Mouse (Mus musculus): ENCODE measurements around the gene Ago1. TPM values are rescaled to one million over a fixed set of nuclear protein-coding genes. Genes with fewer than 3 reads are reported as not detected.

Ago1 gene
- polyA plus RNA-seq, 1 experiment from 2014 or later = 18.5 TPM

DNA sequence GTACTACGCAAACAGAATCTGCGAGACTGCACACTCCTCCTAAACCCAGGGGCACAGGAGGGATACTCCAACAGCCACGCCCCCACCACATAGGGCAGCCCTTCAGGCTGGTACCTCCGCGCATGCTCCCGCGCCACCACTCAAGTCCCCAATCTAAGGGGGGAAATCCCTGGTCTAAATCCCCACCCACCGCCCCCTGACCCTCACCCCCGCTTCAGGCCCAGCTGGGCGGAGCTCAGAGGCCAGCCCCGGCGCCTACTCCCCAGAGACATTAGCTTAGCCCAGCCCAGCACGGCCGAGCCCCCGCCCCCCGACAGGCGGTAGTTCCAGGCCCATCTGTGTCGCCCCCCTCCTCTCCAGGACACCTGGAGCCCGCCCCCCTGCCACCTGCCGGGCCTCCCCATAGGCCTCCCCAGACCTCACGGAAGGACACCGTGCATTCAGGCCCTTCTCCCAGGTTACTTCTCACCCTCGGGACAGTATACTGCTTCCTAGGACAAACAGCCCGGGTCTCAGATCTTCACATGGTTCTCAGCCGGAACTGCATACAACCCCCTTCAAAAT lies 580 bp downstream of the Ago1 start:
- H3K9me3 ChIP-seq (replicated peaks) = no peaks in the 10 kb centered on the region
- no peaks in the 10 kb centered on the region for H3K36me3 ChIP-seq (ENCODE audit: poor library complexity, severe bottlenecking)
- peak; percentile 63 for ATAC-seq
- WGBS = under 1% methylated on average over 24 of the region's 25 CpGs
- peak overlapping the region; percentile 77 for H3K4me2 ChIP-seq
- H3K27me3 ChIP-seq = no peaks in the 10 kb centered on the region
- peak overlapping the region; percentile 97 for H3K9ac ChIP-seq
- peak overlapping the region; percentile 98 for H3K27ac ChIP-seq
- H3K4me1 ChIP-seq = peaks cover 54% of the 10 kb centered on the region
- peak overlapping the region; percentile 93 for H3K4me3 ChIP-seq

DNA sequence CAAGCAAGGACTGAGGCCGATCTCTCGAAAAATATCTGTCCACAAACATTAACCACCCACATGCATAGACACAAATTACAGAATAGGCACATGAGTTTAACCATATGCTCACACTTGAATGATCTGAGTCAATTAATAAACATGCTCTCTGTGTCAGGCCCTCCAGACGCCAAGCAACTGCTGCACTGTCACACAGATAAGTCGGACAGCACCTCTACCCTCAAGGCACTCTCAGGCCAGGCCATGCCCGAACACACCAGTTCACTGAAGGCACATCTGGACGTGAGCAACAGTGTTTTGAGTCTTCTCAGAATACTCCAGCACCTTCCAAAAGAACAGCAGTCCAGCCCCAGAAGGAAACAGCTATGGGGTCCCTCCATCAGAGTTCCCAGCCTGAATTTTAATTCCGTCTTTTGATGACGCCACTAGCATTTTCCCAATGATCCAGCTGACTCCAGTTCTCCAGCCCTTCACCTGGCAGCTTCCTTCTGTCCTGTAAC lies 2.1 kb downstream of the Ago1 start:
- H3K27me3 ChIP-seq = no peaks in the 10 kb centered on the region
- H3K4me3 ChIP-seq = peak overlapping the region; percentile 93
- peaks cover 69% of the 10 kb centered on the region for H3K4me1 ChIP-seq
- peak overlapping the region; percentile 98 for H3K27ac ChIP-seq
- 7% methylated on average over 8 of the region's 8 CpGs for WGBS
- H3K9me3 ChIP-seq (replicated peaks) = no peaks in the 10 kb centered on the region
- peak overlapping the region; percentile 77 for H3K4me2 ChIP-seq
- ATAC-seq = no peak
- peak overlapping the region; percentile 61 for H3K9ac ChIP-seq
- H3K36me3 ChIP-seq (ENCODE audit: poor library complexity, severe bottlenecking) = no peaks in the 10 kb centered on the region

DNA sequence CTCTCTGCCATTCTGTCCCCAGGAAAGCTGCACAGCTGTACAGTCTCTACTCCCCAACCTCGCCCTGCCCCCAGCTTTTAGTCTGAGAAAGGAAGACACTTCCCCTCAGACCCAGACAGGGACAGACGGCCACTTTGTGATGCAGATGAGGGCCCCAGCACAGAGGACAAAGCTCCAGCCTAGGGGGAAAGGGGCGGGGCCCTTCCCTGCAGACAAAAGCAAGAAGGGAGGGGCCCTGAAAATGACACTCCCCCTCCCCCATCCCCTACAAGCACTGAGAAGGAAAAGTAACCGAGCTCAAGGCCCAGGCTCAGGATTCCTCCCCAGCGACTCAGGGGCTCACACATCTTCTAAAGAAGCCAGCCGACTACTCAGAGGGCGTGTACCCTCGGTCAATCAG lies 2.5 kb downstream of the Ago1 start:
- H3K9ac ChIP-seq = peak overlapping the region; percentile 61
- H3K36me3 ChIP-seq (ENCODE audit: poor library complexity, severe bottlenecking) = peaks cover 3% of the 10 kb centered on the region
- peak; percentile 61 for ATAC-seq
- under 1% methylated on average over 8 of the region's 8 CpGs for WGBS
- H3K4me3 ChIP-seq = peak overlapping the region; percentile 93
- H3K9me3 ChIP-seq (replicated peaks) = no peaks in the 10 kb centered on the region
- peak overlapping the region; percentile 98 for H3K27ac ChIP-seq
- H3K4me2 ChIP-seq = peak overlapping the region; percentile 77
- peaks cover 69% of the 10 kb centered on the region for H3K4me1 ChIP-seq
- no peaks in the 10 kb centered on the region for H3K27me3 ChIP-seq

DNA sequence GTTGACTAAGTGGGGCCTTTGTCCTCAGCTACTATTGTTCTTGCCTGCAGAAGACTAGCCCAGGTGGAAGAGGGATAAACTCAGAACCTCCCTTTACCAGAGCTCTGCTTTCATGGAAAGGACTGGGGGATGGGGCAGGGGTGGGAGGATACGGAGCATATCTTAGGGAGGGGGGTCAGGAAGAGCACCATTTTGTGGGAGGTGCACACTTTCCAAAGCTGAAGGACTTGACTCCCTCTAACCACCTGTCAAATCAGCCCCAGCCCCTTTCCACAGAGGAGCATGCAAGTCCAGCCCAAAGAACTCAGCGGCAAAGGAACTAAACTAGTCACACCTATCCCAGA lies 3.5 kb downstream of the Ago1 start:
- 0% methylated on average over 2 of the region's 2 CpGs for WGBS
- H3K27me3 ChIP-seq = no peaks in the 10 kb centered on the region
- H3K27ac ChIP-seq = peak overlapping the region; percentile 98
- no peak for ATAC-seq
- no peaks in the 10 kb centered on the region for H3K9me3 ChIP-seq (replicated peaks)
- peak overlapping the region; percentile 77 for H3K4me2 ChIP-seq
- peaks cover 69% of the 10 kb centered on the region for H3K4me1 ChIP-seq
- H3K4me3 ChIP-seq = peak overlapping the region; percentile 93
- peak overlapping the region; percentile 61 for H3K9ac ChIP-seq
- H3K36me3 ChIP-seq (ENCODE audit: poor library complexity, severe bottlenecking) = peaks cover 13% of the 10 kb centered on the region

DNA sequence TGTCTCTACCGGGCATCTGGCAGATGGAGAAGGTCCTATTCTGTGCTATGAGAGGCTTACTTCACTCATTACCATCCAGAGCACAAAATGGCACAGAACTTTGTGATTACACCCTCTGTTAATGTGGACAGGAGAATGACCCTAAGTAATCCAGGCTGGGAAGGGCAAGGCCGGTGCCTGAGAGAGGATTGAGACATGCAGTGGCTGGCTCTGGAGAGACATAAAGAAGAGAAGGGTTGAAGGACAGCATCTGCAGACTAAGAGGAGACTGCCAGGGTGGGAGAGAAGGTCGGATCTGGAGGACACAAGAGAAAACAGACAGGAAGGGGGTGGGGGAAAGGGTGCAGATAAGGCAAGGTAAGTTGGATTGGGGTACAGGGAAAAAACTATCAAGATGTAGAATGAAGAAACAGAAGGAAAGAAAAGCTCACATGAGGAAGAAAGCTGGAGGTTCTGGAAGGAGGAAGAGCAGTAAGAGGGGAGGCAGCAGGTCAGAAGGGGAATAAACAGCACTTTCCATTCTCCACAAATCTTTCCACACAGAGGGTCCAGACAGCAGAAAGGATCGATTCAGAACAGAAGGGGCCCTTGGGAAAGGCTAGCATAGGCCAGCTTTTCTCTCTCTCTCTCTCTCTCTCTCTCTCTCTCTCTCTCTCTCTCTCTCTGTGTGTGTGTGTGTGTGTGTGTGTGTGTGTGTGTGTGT lies 4.0 kb downstream of the Ago1 start:
- Histone ChIP-seq H3K4me3 (peak overlapping the region; percentile 93), H3K4me1 (peaks cover 66% of the 10 kb centered on the region), H3K4me2 (peak overlapping the region; percentile 77), H3K27me3 (no peaks in the 10 kb centered on the region), H3K36me3 (ENCODE audit: poor library complexity, severe bottlenecking) (peaks cover 18% of the 10 kb centered on the region), H3K9me3 (replicated peaks) (no peaks in the 10 kb centered on the region), H3K27ac (peak overlapping the region; percentile 98), H3K9ac (peak overlapping the region; percentile 61)
- WGBS = 10% methylated on average over 4 of the region's 4 CpGs
- no peak for ATAC-seq

DNA sequence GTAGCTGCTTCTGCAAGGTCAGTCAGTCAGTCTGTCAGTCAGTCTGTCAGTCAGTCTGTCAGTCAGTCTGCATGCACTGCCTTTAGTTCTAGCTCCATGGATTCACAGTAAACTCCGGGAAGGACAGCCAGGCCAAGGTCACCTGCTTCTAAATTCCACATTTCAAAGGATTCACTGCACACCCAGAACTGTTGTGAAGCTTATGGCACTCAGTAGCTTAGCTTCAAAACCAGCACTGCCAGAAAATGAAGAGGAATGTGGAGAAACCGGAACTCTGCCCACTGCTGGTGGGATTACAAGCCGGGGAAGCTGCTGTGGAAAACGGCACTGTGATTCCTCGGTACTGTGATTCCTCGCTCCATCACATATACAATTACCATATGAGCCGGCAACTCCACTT lies 12.9 kb downstream of the Ago1 start:
- Histone ChIP-seq H3K4me2 (no peak overlapping the region), H3K4me3 (no peak overlapping the region), H3K36me3 (ENCODE audit: poor library complexity, severe bottlenecking) (peaks cover 99% of the 10 kb centered on the region), H3K9ac (no peak overlapping the region), H3K27ac (no peak overlapping the region), H3K9me3 (replicated peaks) (no peaks in the 10 kb centered on the region), H3K4me1 (no peaks in the 10 kb centered on the region), H3K27me3 (no peaks in the 10 kb centered on the region)
- WGBS = 90% methylated on average over 7 of the region's 7 CpGs
- no peak for ATAC-seq

DNA sequence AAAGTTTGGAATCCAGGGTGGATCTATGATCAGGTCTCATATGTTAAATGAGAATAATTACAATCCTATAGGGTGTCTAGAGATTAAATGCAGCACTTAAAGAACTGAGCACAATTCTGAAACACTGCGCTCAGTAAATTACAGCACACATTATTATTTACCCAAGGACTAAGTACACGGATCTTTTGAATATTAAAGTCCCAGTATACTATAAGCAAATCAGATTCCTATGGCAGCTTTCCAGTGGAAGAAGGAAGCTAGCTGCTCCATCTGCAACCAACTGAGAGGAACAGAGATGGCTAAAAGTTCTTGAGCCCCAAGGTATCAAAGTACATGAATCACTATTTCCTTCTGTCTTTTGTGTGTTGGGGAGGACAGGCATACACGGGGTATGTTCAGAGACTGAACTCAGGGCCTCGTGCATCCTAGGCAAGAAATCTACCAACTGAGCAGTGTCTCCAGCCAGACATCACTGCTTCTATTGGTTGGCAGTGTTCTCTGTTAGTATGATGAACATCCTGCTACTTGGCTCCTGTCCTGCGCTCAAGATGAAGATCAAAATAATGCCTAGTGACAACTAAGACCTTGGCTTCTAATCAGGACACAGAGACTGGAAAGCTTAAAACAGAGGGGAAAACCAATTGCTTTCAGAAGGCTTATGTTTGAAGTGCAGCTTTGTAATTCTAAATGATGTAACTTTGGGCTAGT lies 13.7 kb downstream of the Ago1 start:
- no peaks in the 10 kb centered on the region for H3K9me3 ChIP-seq (replicated peaks)
- H3K27ac ChIP-seq = no peak overlapping the region
- no peak for ATAC-seq
- no peaks in the 10 kb centered on the region for H3K4me1 ChIP-seq
- WGBS = 91% methylated on average over 5 of the region's 5 CpGs
- H3K9ac ChIP-seq = no peak overlapping the region
- no peak overlapping the region for H3K4me3 ChIP-seq
- no peaks in the 10 kb centered on the region for H3K27me3 ChIP-seq
- H3K4me2 ChIP-seq = no peak overlapping the region
- H3K36me3 ChIP-seq (ENCODE audit: poor library complexity, severe bottlenecking) = peaks cover 99% of the 10 kb centered on the region

DNA sequence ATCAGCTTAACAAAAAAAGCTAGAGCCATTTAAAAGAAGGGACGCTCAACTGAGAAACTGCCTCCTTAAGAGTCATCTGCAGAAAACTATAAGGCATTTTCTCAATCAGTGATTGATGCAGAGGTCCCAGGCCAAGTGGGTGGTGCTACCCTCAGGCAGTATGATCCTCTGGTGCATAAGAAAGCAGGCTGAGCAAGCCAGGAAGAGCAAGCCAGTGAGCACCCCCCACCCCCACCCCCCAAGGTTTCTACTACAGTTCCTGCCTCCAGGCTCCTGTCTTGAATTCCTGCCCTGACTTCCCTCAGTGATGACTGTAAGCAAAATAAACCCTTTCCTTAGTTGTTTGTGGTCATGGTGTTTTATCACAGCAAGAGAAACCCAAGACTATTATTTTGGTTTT lies 18.1 kb downstream of the Ago1 start:
- Histone ChIP-seq H3K9me3 (replicated peaks) (no peaks in the 10 kb centered on the region), H3K27me3 (no peaks in the 10 kb centered on the region), H3K36me3 (ENCODE audit: poor library complexity, severe bottlenecking) (peaks cover 95% of the 10 kb centered on the region), H3K4me3 (no peak overlapping the region), H3K27ac (no peak overlapping the region), H3K4me1 (no peaks in the 10 kb centered on the region), H3K9ac (no peak overlapping the region), H3K4me2 (no peak overlapping the region)
- no peak for ATAC-seq
- WGBS = 87% methylated on average over 1 of the region's 1 CpGs

DNA sequence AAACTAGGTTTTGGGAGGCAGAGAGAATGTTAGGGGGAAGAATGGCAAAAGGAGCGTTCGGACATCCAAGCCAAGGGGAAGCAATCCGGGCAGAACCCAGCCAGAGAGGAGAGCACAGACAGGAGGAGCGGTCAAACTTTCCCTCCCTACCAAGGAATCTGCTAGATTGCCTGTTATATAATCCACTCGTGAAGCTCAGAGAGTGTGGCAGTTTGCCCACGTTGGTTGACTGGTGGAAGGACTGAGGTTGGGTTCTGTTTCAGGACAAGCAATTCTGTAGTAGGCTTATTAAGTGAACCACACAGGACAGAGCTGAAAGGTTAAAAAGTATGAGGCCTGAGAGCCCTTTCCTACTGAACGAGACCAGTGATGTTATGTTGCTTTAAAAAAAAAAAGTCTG lies 21.3 kb downstream of the Ago1 start:
- H3K27me3 ChIP-seq = no peaks in the 10 kb centered on the region
- WGBS = 95% methylated on average over 7 of the region's 7 CpGs
- H3K9me3 ChIP-seq (replicated peaks) = no peaks in the 10 kb centered on the region
- H3K4me2 ChIP-seq = no peak overlapping the region
- H3K4me3 ChIP-seq = no peak overlapping the region
- ATAC-seq = no peak
- H3K9ac ChIP-seq = no peak overlapping the region
- no peak overlapping the region for H3K27ac ChIP-seq
- no peaks in the 10 kb centered on the region for H3K4me1 ChIP-seq
- peaks cover 90% of the 10 kb centered on the region for H3K36me3 ChIP-seq (ENCODE audit: poor library complexity, severe bottlenecking)

DNA sequence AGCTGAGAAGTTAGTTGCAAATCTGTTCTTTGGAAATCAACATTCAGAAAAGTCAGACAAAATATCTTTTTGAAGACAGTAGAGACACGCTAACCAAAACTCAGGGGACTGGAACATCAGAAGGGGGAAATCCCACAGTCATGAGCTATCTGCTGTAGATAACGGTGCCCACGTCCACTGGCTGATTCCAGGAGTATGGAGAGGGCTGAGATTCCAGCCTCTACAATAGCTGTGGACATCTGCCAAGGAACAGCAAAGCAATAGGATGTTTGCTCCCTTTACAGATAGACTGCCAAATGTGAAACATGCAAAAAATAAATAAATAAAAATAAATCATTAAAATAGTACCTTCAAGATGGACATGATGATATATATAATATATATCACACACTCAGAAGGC lies 23.9 kb downstream of the Ago1 start:
- ATAC-seq = no peak
- no peak overlapping the region for H3K27ac ChIP-seq
- no peak overlapping the region for H3K9ac ChIP-seq
- H3K4me2 ChIP-seq = no peak overlapping the region
- peaks cover 92% of the 10 kb centered on the region for H3K36me3 ChIP-seq (ENCODE audit: poor library complexity, severe bottlenecking)
- H3K27me3 ChIP-seq = no peaks in the 10 kb centered on the region
- H3K9me3 ChIP-seq (replicated peaks) = no peaks in the 10 kb centered on the region
- H3K4me3 ChIP-seq = no peak overlapping the region
- H3K4me1 ChIP-seq = no peaks in the 10 kb centered on the region
- 89% methylated on average over 3 of the region's 3 CpGs for WGBS

DNA sequence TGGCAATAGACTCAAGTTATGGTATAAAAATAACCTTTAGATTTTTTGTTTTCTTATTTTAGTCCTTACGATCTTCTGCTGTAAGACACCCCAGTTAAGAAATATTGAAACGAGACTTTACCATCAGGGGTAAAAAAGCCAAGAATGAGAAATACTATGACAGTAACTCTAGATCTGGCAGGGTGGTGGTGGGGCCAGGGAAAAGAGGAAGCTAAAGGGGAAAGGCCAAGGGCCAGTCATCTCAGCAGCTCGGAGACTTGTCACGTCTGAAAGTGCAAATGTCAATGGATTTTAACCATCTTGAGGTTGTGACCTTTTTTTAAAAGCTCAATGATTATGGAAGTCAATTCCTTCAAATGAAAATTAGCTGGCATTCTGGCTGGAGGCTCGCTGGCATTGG lies 30.1 kb downstream of the Ago1 start:
- 90% methylated on average over 5 of the region's 5 CpGs for WGBS
- peaks cover 88% of the 10 kb centered on the region for H3K36me3 ChIP-seq (ENCODE audit: poor library complexity, severe bottlenecking)

DNA sequence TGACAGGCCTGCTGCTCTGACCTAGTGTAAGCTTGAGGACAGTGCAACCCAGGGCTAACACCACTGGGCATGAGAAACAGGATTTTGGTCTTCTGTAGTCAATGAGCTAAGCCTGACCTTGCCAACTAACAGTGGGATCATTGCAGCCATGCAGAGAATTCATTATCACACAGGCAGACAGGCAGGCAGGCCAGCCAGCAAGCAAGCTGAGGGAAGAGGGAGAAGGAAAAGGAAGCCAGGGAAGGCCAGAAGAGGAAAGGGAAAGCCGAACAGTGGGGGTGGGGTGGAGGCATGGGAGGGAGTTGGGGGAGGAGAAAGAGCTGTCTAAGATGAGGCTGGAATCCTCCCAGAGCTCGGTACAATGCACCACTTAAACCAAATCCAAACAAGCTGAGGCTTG lies 32.1 kb downstream of the Ago1 start:
- 51% methylated on average over 2 of the region's 2 CpGs for WGBS

More for the DNA sequence above, 30.1 kb downstream of the Ago1 start:
- Histone ChIP-seq H3K4me2 (no peak overlapping the region), H3K9me3 (replicated peaks) (no peaks in the 10 kb centered on the region), H3K4me1 (no peaks in the 10 kb centered on the region), H3K9ac (no peak overlapping the region), H3K27me3 (no peaks in the 10 kb centered on the region), H3K4me3 (no peak overlapping the region), H3K27ac (no peak overlapping the region)
- no peak for ATAC-seq

More for the DNA sequence above, 32.1 kb downstream of the Ago1 start:
- H3K9ac ChIP-seq = no peak overlapping the region
- no peak overlapping the region; the same call in 1 of the 2 replicates for H3K27ac ChIP-seq
- H3K4me1 ChIP-seq = no peaks in the 10 kb centered on the region
- no peak overlapping the region for H3K4me2 ChIP-seq
- H3K36me3 ChIP-seq (ENCODE audit: poor library complexity, severe bottlenecking) = peaks cover 69% of the 10 kb centered on the region
- ATAC-seq = no peak
- no peaks in the 10 kb centered on the region for H3K27me3 ChIP-seq
- H3K4me3 ChIP-seq = no peak overlapping the region
- H3K9me3 ChIP-seq (replicated peaks) = no peaks in the 10 kb centered on the region

Measured in forebrain, embryonic 13.5 days (tissue).